Mouse (Mus musculus) CH12.LX (cell line): Measurements from ENCODE around the gene Zfp609. TPM values are rescaled to one million over a fixed set of nuclear protein-coding genes. Genes with fewer than 3 reads are reported as not detected.

Experiments
- DNase-seq: peaks from one replicate; pipeline ENCODE4 v3.0.0-alpha.2; 2013; ENCODE audit errors: extremely low read depth
- H3K27ac ChIP-seq: 2 replicates; pipeline ENCODE4 v1.5.1; 2012; ENCODE audit warnings: low read depth, mild to moderate bottlenecking, control low read depth, moderate library complexity; ENCODE audit not compliant: insufficient read depth
- H3K27me3 ChIP-seq: replicated peaks from 2 replicates; pipeline ENCODE3; 2012; ENCODE audit warnings: inconsistent platforms
- H3K36me3 ChIP-seq, 2 experiments: replicated peaks in 1 of 2; 2 replicates each; pipeline versions ENCODE3 to v1.6.1; 2012; ENCODE audit warnings: inconsistent platforms in 1 of 2, low read length in 1 of 2, mild to moderate bottlenecking in 1 of 2, mixed read lengths in 1 of 2, moderate library complexity in 1 of 2; ENCODE audit not compliant: control insufficient read depth in 1 of 2, insufficient read depth in 1 of 2
- H3K4me1 ChIP-seq, 2 experiments: 2 replicates each; pipeline ENCODE4 v1.6.1; 2012; ENCODE audit warnings: inconsistent platforms in 1 of 2, moderate library complexity in 1 of 2; ENCODE audit not compliant: insufficient read depth in 2 of 2, control insufficient read depth in 1 of 2
- H3K4me2 ChIP-seq: 2 replicates; pipeline ENCODE4 v1.6.1; 2012; ENCODE audit warnings: low read depth, mild to moderate bottlenecking, control low read depth; ENCODE audit not compliant: poor library complexity, insufficient read depth, severe bottlenecking
- H3K4me3 ChIP-seq, 3 experiments: fragments of 150-350 bp in 1 of 3; sonication (generic) in 1 of 3; replicated peaks in 1 of 3; 2 replicates each; pipeline versions ENCODE3 to v1.5.1; 2011 to 2012; ENCODE audit warnings: low read depth in 2 of 3, low read length in 2 of 3, mild to moderate bottlenecking in 2 of 3, moderate library complexity in 2 of 3, control low read depth in 1 of 3, improper control_type of control experiment in 1 of 3, inconsistent platforms in 1 of 3, mixed read lengths in 1 of 3; ENCODE audit not compliant: poor library complexity in 1 of 3
- H3K79me2 ChIP-seq: replicated peaks from 2 replicates; pipeline ENCODE4 v1.6.1; 2012; ENCODE audit warnings: mild to moderate bottlenecking, moderate library complexity; ENCODE audit not compliant: control insufficient read depth, poor library complexity, insufficient read depth, severe bottlenecking; ENCODE audit errors: extremely low read depth
- H3K9ac ChIP-seq: 2 replicates; pipeline ENCODE4 v1.6.1; 2012; ENCODE audit warnings: low read depth, mild to moderate bottlenecking, control low read depth, moderate library complexity; ENCODE audit not compliant: insufficient read depth
- H3K9me3 ChIP-seq: replicated peaks from 2 replicates; pipeline ENCODE3; 2012; ENCODE audit warnings: low read length, inconsistent platforms, mixed read lengths
- EP300 ChIP-seq: IDR thresholded peaks from 2 replicates; pipeline ENCODE4 v1.6.1; 2011; ENCODE audit warnings: low read length, improper control_type of control experiment
- HCFC1 ChIP-seq: IDR thresholded peaks from 2 replicates; pipeline ENCODE4 v1.6.1; 2012; ENCODE audit warnings: low read depth, mild to moderate bottlenecking, inconsistent platforms, low read length, improper control_type of control experiment
- IRF4 ChIP-seq: IDR thresholded peaks from 2 replicates; pipeline ENCODE4 v1.6.1; 2014; ENCODE audit warnings: low read depth, mild to moderate bottlenecking, inconsistent platforms, low read length, improper control_type of control experiment
- JUND ChIP-seq: conservative IDR thresholded peaks from 2 replicates; pipeline ENCODE4 v1.6.1; 2011; ENCODE audit warnings: low read depth, low read length, improper control_type of control experiment
- MAFK ChIP-seq: IDR thresholded peaks from 2 replicates; pipeline ENCODE4 v1.6.1; 2011; ENCODE audit warnings: low read length, improper control_type of control experiment; ENCODE audit not compliant: insufficient replicate concordance
- MAX ChIP-seq: IDR thresholded peaks from 2 replicates; pipeline ENCODE4 v1.6.1; 2011; ENCODE audit warnings: low read length, improper control_type of control experiment
- MAZ ChIP-seq: IDR thresholded peaks from 2 replicates; pipeline ENCODE4 v1.6.1; 2012; ENCODE audit warnings: low read depth, mild to moderate bottlenecking, inconsistent platforms, low read length, improper control_type of control experiment, moderate library complexity
- MEF2A ChIP-seq: IDR thresholded peaks from 2 replicates; pipeline ENCODE4 v1.6.1; 2014; ENCODE audit warnings: low read depth, mild to moderate bottlenecking, inconsistent platforms, low read length, improper control_type of control experiment, borderline replicate concordance
- NELFE ChIP-seq: IDR thresholded peaks from 2 replicates; pipeline ENCODE4 v1.6.1; 2011; ENCODE audit warnings: low read depth, low read length, improper control_type of control experiment
- NRF1 ChIP-seq: IDR thresholded peaks from 2 replicates; pipeline ENCODE4 v1.6.1; 2014; ENCODE audit warnings: low read depth, mild to moderate bottlenecking, inconsistent platforms, low read length, improper control_type of control experiment, moderate library complexity
- POLR2A ChIP-seq: IDR thresholded peaks from 2 replicates; pipeline ENCODE4 v1.6.1; 2011; ENCODE audit warnings: low read depth, mild to moderate bottlenecking, improper control_type of control experiment, low read length
- POLR2AphosphoS2 ChIP-seq: IDR thresholded peaks from 2 replicates; pipeline ENCODE4 v1.6.1; 2011; ENCODE audit warnings: low read depth, low read length, improper control_type of control experiment
- RAD21 ChIP-seq: IDR thresholded peaks from 2 replicates; pipeline ENCODE4 v1.6.1; 2011; ENCODE audit warnings: low read depth, mild to moderate bottlenecking, low read length, improper control_type of control experiment, moderate library complexity
- RCOR1 ChIP-seq: conservative IDR thresholded peaks from 2 replicates; pipeline ENCODE4 v1.6.1; 2012; ENCODE audit warnings: low read depth, mild to moderate bottlenecking, inconsistent platforms, low read length, improper control_type of control experiment
- SIN3A ChIP-seq: IDR thresholded peaks from 2 replicates; pipeline ENCODE4 v1.6.1; 2012; ENCODE audit warnings: low read length, improper control_type of control experiment, inconsistent platforms
- TCF12 ChIP-seq: IDR thresholded peaks from 2 replicates; pipeline ENCODE4 v1.6.1; 2014; ENCODE audit warnings: low read depth, mild to moderate bottlenecking, inconsistent platforms, low read length, improper control_type of control experiment
- USF1 ChIP-seq: IDR thresholded peaks from 2 replicates; pipeline ENCODE4 v1.6.1; 2014; ENCODE audit warnings: low read depth, mild to moderate bottlenecking, inconsistent platforms, low read length, improper control_type of control experiment
- USF2 ChIP-seq: conservative IDR thresholded peaks from 2 replicates; pipeline ENCODE4 v1.6.1; 2011; ENCODE audit warnings: low read depth, low read length, improper control_type of control experiment
- ZC3H11A ChIP-seq: IDR thresholded peaks from 2 replicates; pipeline ENCODE4 v1.6.1; 2012; ENCODE audit warnings: low read depth, mild to moderate bottlenecking, inconsistent platforms, low read length, improper control_type of control experiment
- ZKSCAN1 ChIP-seq: IDR thresholded peaks from 2 replicates; pipeline ENCODE4 v1.6.1; 2012; ENCODE audit warnings: low read depth, inconsistent platforms, low read length, improper control_type of control experiment, borderline replicate concordance
- dilution Hi-C: fragments of 300-500 bp; cut with MboI; formaldehyde crosslinking; loops from 2 replicates; pipeline ENCODE4 v1.14.3; 2020; ENCODE audit warnings: low sequenced_read_pairs; ENCODE audit not compliant: extremely low pct_unique_long_range_greater_than_20kb, extremely low pct_ligation_motif_present
- in situ Hi-C: fragments of 300-500 bp; cut with MboI; formaldehyde crosslinking; loops from 3 replicates; pipeline ENCODE4 v1.14.3; 2019; ENCODE audit warnings: low sequenced_read_pairs, low pct_ligation_motif_present, low pct_unique_long_range_greater_than_20kb, mixed read lengths
- polyA plus RNA-seq: library from polyadenylated mRNA; unstranded; fragments of >175 nt; gene quantifications from 2 replicates; pipeline ENCODE4 v1.2.1, GENCODE M21; 2012; ENCODE audit warnings: low read depth; ENCODE audit not compliant: insufficient read length
- total RNA-seq, 2 experiments: library from RNA; depleted of rRNA; stranded (reverse); fragments of 300-350 nt in 1 of 2; fragments of >200 nt in 1 of 2; gene quantifications; 2 replicates each; pipeline ENCODE4 v1.2.3; 2012 to 2014

Gene Zfp609
- total and polyA plus RNA-seq, 3 experiments, result 1.2 to 15.4 (median 3.2) TPM

DNA sequence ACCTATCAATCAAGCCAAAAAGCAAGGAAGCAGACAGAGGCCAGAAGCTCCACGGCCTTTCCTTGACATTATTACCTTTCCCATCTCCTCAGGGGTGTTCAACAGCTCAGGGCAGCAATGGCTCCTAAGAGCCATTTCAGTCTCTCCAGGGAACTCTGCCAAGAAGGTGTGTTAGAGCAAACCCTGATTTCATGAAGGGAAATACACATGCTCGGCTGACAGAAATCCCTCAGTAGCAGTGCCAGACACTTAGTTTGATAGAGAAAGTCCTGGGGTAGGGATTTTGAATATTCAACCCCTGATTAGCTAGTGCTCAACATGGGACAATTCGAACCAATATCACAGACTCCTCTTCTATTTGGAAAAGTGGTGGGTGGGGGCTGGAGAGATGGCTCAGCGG, 36.3 kb downstream of the Zfp609 start:
- Histone ChIP-seq H3K9me3 (no peaks in the 10 kb centered on the region), H3K36me3 (peaks cover 14 to 49% of the 10 kb centered on the region in 2 experiments), H3K4me2 (no peak overlapping the region)
- TF ChIP-seq POLR2A (no peak), USF2 (no peak), RAD21 (no peak), JUND (no peak), MAFK (no peak), ZC3H11A (no peak), IRF4 (no peak), ZKSCAN1 (no peak), HCFC1 (no peak), TCF12 (no peak), POLR2AphosphoS2 (no peak), NELFE (no peak), RCOR1 (no peak)
- TF ChIP-seq, all 38 proteins: peak for 0
- Histone ChIP-seq H3K4me3 (no peak overlapping the region), H3K9ac (no peak overlapping the region), H3K27ac (no peak overlapping the region), H3K79me2 (peaks cover 12% of the 10 kb centered on the region), H3K27me3 (no peaks in the 10 kb centered on the region), H3K4me1 (peaks cover 4 to 38% of the 10 kb centered on the region in 2 experiments)
- dilution Hi-C loops (no loop called here), in situ Hi-C loops (no loop called here)
- DNase-seq, result no peak

DNA sequence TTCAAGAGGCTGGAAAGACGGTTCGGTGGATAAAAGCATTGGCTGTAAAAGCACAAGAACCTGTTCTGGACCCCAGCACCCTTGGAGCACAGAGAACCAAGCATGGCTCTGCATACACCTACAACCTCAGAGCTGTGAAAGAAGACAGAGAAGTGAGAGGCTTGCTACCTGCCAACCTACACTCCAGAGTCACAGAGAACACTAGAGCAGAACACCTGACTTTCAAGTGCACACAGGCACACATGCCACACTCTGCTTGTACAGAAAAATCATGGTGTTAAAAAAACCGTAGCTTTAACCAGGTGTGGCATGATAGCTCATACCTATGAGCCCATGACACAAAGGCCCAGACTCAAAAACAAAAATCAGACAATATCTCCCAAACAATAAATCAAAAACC, 37.6 kb downstream of the Zfp609 start:
- in situ Hi-C loops, result no loop called here

More for the DNA sequence above, 37.6 kb downstream of the Zfp609 start:
- peaks cover 4 to 43% of the 10 kb centered on the region in 2 experiments for H3K4me1 ChIP-seq
- H3K79me2 ChIP-seq, result peaks cover 13% of the 10 kb centered on the region
- H3K36me3 ChIP-seq, result peaks cover 9 to 42% of the 10 kb centered on the region in 2 experiments
- H3K9me3 ChIP-seq, result no peaks in the 10 kb centered on the region
- no peak overlapping the region for H3K27ac ChIP-seq
- dilution Hi-C loops, result no loop called here
- TF ChIP-seq SIN3A (no peak), ZC3H11A (no peak), MEF2A (no peak), NRF1 (no peak), EP300 (no peak), MAZ (no peak), MAX (no peak), USF1 (no peak), USF2 (no peak)
- H3K4me2 ChIP-seq, result no peak overlapping the region
- no peak overlapping the region for H3K9ac ChIP-seq
- no peak overlapping the region for H3K4me3 ChIP-seq
- no peak for DNase-seq
- no peaks in the 10 kb centered on the region for H3K27me3 ChIP-seq
